Mouse (Mus musculus) brain, adult 10 weeks (tissue): Measurements from ENCODE around the gene L3mbtl1. TPM values are rescaled to one million over a fixed set of nuclear protein-coding genes. Genes with fewer than 3 reads are reported as not detected.

Experiments
- polyA plus RNA-seq: library from polyadenylated mRNA; stranded (reverse); fragments of 350-450 nt; fragmentation: Illumina TruSeq; extraction: RNeasy Lipid Tissue Mini Kit (QIAGEN cat#74804); gene quantifications from one replicate; pipeline ENCODE4 v1.2.3, GENCODE M21; 2015; ENCODE audit warnings: low read depth, low replicate concordance

L3mbtl1 gene
- 7.8 TPM for polyA plus RNA-seq

GRCm38 (mm10) chr2:162943148-162943846 is at the start of gene L3mbtl1:
TSS of gene L3mbtl1 (plus strand) at chr2:162943472.

GRCm38 (mm10) chr2:162931123-162931673 is 12.1 kb upstream of the L3mbtl1 start, which contains the start of gene Srsf6:
TSS of gene Srsf6 (plus strand) at chr2:162931528.

GRCm38 (mm10) chr2:162987218-162987617 is 43.9 kb downstream of the L3mbtl1 start, which contains the start of gene Sgk2:
TSS of gene Sgk2 (plus strand) at chr2:162987330.

GRCm38 (mm10) chr2:163016916-163017743 is 73.9 kb downstream of the L3mbtl1 start, which contains the start of gene Ift52:
TSS of gene Ift52 (plus strand) at chr2:163017354.

Other genes with a start within 250 kb of the L3mbtl1 start
- gene Srsf6, start 11.9 kb upstream of the L3mbtl1 start, polyA plus RNA-seq: 127 TPM
- 2.2 TPM for gene Sgk2, start 43.9 kb downstream of the L3mbtl1 start, polyA plus RNA-seq
- 45.7 TPM for gene Ift52, start 73.9 kb downstream of the L3mbtl1 start, polyA plus RNA-seq
- gene Mybl2, start 111.2 kb downstream of the L3mbtl1 start, polyA plus RNA-seq: 2.8 TPM
- gene Gtsf1l, start 144.4 kb downstream of the L3mbtl1 start, polyA plus RNA-seq: not detected